Mouse (Mus musculus) midbrain, postnatal 0 days (tissue): ENCODE results near the gene Cend1. TPM values are rescaled to one million over a fixed set of nuclear protein-coding genes. Genes with fewer than 3 reads are reported as not detected.

ENCODE experiments used
- ATAC-seq: fragments of 200-750 bp; cut with Nextera tagmentation; 2 replicates; pipeline ENCODE4 v1.8.0; 2017; ENCODE audit warnings: moderate number of reproducible peaks, mild to moderate bottlenecking, moderate TSS enrichment, moderate library complexity; ENCODE audit not compliant: low FRiP score
- DNase-seq: peaks from one replicate; pipeline ENCODE4 v3.0.0-alpha.2; 2015; ENCODE audit warnings: low spot score
- H3K27ac ChIP-seq: fragments of 300-500 bp; sonication (generic); 2 replicates; pipeline ENCODE4 v1.5.1; 2014; ENCODE audit warnings: low read depth, mild to moderate bottlenecking, low read length, mixed read lengths
- H3K27me3 ChIP-seq: fragments of 300-500 bp; sonication (generic); 2 replicates; pipeline ENCODE4 v1.6.1; 2014; ENCODE audit warnings: low read length, control low read depth, mixed read lengths; ENCODE audit not compliant: insufficient read depth
- H3K36me3 ChIP-seq: fragments of 300-500 bp; sonication (generic); 2 replicates; pipeline ENCODE4 v1.6.1; 2014; ENCODE audit warnings: low read length, control low read depth, mixed read lengths; ENCODE audit not compliant: insufficient read depth
- H3K4me1 ChIP-seq: fragments of 300-500 bp; sonication (generic); 2 replicates; pipeline ENCODE4 v1.6.1; 2014; ENCODE audit warnings: mild to moderate bottlenecking, control low read depth, antibody characterized with exemption, low read length, mixed read lengths; ENCODE audit not compliant: insufficient read depth
- H3K4me2 ChIP-seq: fragments of 300-500 bp; sonication (generic); 2 replicates; pipeline ENCODE4 v1.6.1; 2014; ENCODE audit warnings: low read depth, mild to moderate bottlenecking, low read length, mixed read lengths; ENCODE audit not compliant: poor library complexity, severe bottlenecking
- H3K4me3 ChIP-seq: fragments of 300-500 bp; sonication (generic); 2 replicates; pipeline ENCODE4 v1.5.1; 2014; ENCODE audit warnings: low read depth, mild to moderate bottlenecking, low read length, moderate library complexity
- H3K9ac ChIP-seq: fragments of 300-500 bp; sonication (generic); replicated peaks from 2 replicates; pipeline ENCODE4 v1.6.1; 2014; ENCODE audit warnings: mild to moderate bottlenecking, low read length, moderate library complexity, mixed read lengths; ENCODE audit not compliant: poor library complexity, severe bottlenecking
- H3K9me3 ChIP-seq: fragments of 300-500 bp; sonication (generic); 2 replicates; pipeline ENCODE4 v1.6.1; 2016; ENCODE audit warnings: low read length, control low read depth
- CTCF ChIP-seq: IDR thresholded peaks from 2 replicates; pipeline ENCODE4 v1.5.1; 2016; ENCODE audit warnings: antibody characterized with exemption, mild to moderate bottlenecking
- WGBS: fragments of 180-500 bp; shearing (Covaris S2); extraction: QIAGEN DNeasy Blood & Tissue Kit; methylation state at CpG from one replicate; pipeline ENCODE4 v1.1.7; 2014; 5-methylcytosine and 5-hydroxymethylcytosine counted together
- polyA plus RNA-seq: library from polyadenylated mRNA; unstranded; fragments of >200 nt; fragmentation: Nextera tagmentation; extraction: Ambion mirVana; gene quantifications from 2 replicates; pipeline ENCODE4 v1.2.1, GENCODE M21; 2015
- total RNA-seq: library from RNA; depleted of rRNA; stranded (reverse); fragments of >200 nt; gene quantifications from 2 replicates; pipeline ENCODE4 v1.2.3, GENCODE M21; 2014; rRNA removed

Cend1 gene
- total and polyA plus RNA-seq, 2 experiments from 2014 or later, result 194 to 195 TPM

DNA sequence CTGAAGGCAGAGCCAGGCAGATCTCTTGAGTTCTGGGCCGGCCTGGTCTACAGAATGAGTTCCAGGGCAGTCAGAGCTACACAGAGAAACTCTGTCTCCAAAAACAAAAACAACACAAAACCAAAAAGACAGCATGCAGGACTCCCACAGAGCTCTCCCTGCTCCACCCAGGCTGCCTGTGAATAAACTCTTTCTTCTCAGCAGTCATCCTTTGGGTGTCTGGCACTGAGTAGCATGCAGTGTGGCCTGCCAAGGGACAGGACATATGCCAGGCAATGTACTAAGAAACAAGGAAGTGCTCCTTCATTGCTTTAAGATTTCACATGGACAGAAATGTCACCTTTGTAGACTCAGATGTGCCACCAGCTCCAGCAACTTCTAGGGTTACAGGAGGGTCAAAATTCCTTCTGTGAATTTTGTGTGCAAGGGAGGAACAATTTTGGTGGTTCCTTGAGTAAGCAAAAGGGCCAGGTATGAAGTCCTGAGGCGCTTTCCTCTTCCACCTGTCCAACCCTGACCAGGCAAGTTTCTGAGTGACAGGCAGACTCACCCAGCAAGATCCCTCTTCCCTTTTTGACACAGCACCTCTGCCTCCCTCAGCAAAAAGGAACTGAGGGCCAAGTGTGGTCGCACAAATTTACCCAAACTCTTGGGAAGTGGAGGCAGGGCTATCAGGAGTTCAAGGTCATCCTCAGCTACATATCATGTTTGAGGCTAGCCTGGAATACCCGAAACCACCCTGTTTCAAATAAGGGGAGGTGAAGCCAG, 48.0 kb downstream of the Cend1 start:
- H3K4me1 ChIP-seq, result no peaks in the 10 kb centered on the region
- H3K36me3 ChIP-seq, result no peaks in the 10 kb centered on the region
- no peak for DNase-seq
- H3K27ac ChIP-seq, result no peak overlapping the region
- H3K4me3 ChIP-seq, result no peak overlapping the region
- H3K4me2 ChIP-seq, result no peak overlapping the region
- 78% methylated on average over 4 of the region's 4 CpGs for WGBS
- H3K9ac ChIP-seq, result no peak overlapping the region
- TF ChIP-seq CTCF, result no peak
- H3K9me3 ChIP-seq, result no peaks in the 10 kb centered on the region
- ATAC-seq, result no peak
- H3K27me3 ChIP-seq, result no peaks in the 10 kb centered on the region

DNA sequence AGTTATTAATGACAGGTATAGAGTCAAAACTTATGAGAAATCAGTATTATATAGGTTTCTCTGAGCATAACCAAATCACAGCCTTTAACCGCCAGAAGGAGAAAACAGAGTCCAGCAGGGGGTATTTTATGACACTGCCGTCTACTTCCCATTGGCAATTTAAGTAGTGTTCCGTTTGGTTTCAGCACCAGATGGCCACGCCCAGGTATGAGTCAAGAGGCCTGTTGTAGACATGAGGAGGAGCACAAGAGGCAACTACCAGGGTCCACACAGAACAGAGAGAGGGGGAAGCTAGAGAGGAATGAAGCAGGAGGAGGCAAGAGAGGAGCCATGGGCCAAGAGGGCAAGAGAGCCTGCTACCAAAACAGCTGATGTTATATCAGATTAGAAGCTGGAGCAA, 49.7 kb downstream of the Cend1 start:
- Histone ChIP-seq H3K27ac (no peak overlapping the region), H3K9ac (no peak overlapping the region), H3K4me3 (no peak overlapping the region), H3K9me3 (no peaks in the 10 kb centered on the region), H3K4me2 (no peak overlapping the region), H3K36me3 (no peaks in the 10 kb centered on the region), H3K4me1 (no peaks in the 10 kb centered on the region), H3K27me3 (no peaks in the 10 kb centered on the region)
- no peak for TF ChIP-seq CTCF
- no peak for DNase-seq
- 69% methylated on average over 4 of the region's 4 CpGs for WGBS
- no peak for ATAC-seq

Other genes starting within 250 kb of the Cend1 start
- 109 and 113 TPM in 2 replicates for gene Hras, start 235.5 kb downstream of the Cend1 start, total RNA-seq
- 209 TPM in 2 replicates for gene Hras, start 235.5 kb downstream of the Cend1 start, polyA plus RNA-seq
- gene Lrrc56, start 235.3 kb downstream of the Cend1 start, total RNA-seq, result 11.5 and 14.9 TPM in 2 replicates
- gene Lrrc56, start 235.3 kb downstream of the Cend1 start, polyA plus RNA-seq, result 8.6 TPM in 2 replicates
- gene Lmntd2, start 215.4 kb downstream of the Cend1 start, total RNA-seq, result not detected in 2 replicates
- 0.10 and 0.36 TPM in 2 replicates for gene Lmntd2, start 215.4 kb downstream of the Cend1 start, polyA plus RNA-seq
- 15.5 and 23.5 TPM in 2 replicates for gene Rassf7, start 213.6 kb downstream of the Cend1 start, total RNA-seq
- 20.7 and 21.7 TPM in 2 replicates for gene Rassf7, start 213.6 kb downstream of the Cend1 start, polyA plus RNA-seq
- 46.3 and 54.6 TPM in 2 replicates for gene Phrf1, start 200.7 kb downstream of the Cend1 start, total RNA-seq
- 35.1 and 39.5 TPM in 2 replicates for gene Phrf1, start 200.7 kb downstream of the Cend1 start, polyA plus RNA-seq
- gene Irf7, start 163.0 kb downstream of the Cend1 start, total RNA-seq, result 3.9 and 4.5 TPM in 2 replicates
- 2.8 and 2.9 TPM in 2 replicates for gene Irf7, start 163.0 kb downstream of the Cend1 start, polyA plus RNA-seq
- not detected in 2 replicates for gene Cdhr5, start 152.7 kb downstream of the Cend1 start, total RNA-seq
- not detected in 2 replicates for gene Cdhr5, start 152.7 kb downstream of the Cend1 start, polyA plus RNA-seq
- 1.5 and 2.5 TPM in 2 replicates for gene Sct, start 150.4 kb downstream of the Cend1 start, total RNA-seq
- 3.3 and 4.3 TPM in 2 replicates for gene Sct, start 150.4 kb downstream of the Cend1 start, polyA plus RNA-seq
- 0.55 and 0.61 TPM in 2 replicates for gene Drd4, start 137.5 kb downstream of the Cend1 start, total RNA-seq
- 0.73 and 0.98 TPM in 2 replicates for gene Drd4, start 137.5 kb downstream of the Cend1 start, polyA plus RNA-seq
- 246 and 289 TPM in 2 replicates for gene Deaf1, start 101.8 kb downstream of the Cend1 start, total RNA-seq
- 291 and 306 TPM in 2 replicates for gene Deaf1, start 101.8 kb downstream of the Cend1 start, polyA plus RNA-seq
- 25.8 and 29.1 TPM in 2 replicates for gene Tmem80, start 101.8 kb downstream of the Cend1 start, total RNA-seq
- gene Tmem80, start 101.8 kb downstream of the Cend1 start, polyA plus RNA-seq, result 31.5 and 34.5 TPM in 2 replicates
- 2.4 and 3.1 TPM in 2 replicates for gene Eps8l2, start 90.6 kb downstream of the Cend1 start, total RNA-seq
- gene Eps8l2, start 90.6 kb downstream of the Cend1 start, polyA plus RNA-seq, result 0.48 and 0.74 TPM in 2 replicates
- gene Taldo1, start 37.3 kb downstream of the Cend1 start, total RNA-seq, result 166 and 175 TPM in 2 replicates
- gene Taldo1, start 37.3 kb downstream of the Cend1 start, polyA plus RNA-seq, result 245 and 255 TPM in 2 replicates
- 72.0 and 72.9 TPM in 2 replicates for gene Gatd1, start 15.4 kb downstream of the Cend1 start, total RNA-seq
- gene Gatd1, start 15.4 kb downstream of the Cend1 start, polyA plus RNA-seq, result 47.7 and 48.9 TPM in 2 replicates
- gene Slc25a22, start 8.4 kb upstream of the Cend1 start, total RNA-seq, result 148 and 152 TPM in 2 replicates
- gene Slc25a22, start 8.4 kb upstream of the Cend1 start, polyA plus RNA-seq, result 118 and 121 TPM in 2 replicates
- 1.4 and 1.6 TPM in 2 replicates for gene Pidd1, start 14.5 kb upstream of the Cend1 start, total RNA-seq
- gene Pidd1, start 14.5 kb upstream of the Cend1 start, polyA plus RNA-seq, result 1.1 and 1.3 TPM in 2 replicates
- gene Rplp2, start 17.9 kb upstream of the Cend1 start, total RNA-seq, result 180 and 197 TPM in 2 replicates
- gene Rplp2, start 17.9 kb upstream of the Cend1 start, polyA plus RNA-seq, result 761 and 852 TPM in 2 replicates
- gene Pnpla2, start 25.7 kb upstream of the Cend1 start, total RNA-seq, result 6.5 and 7.0 TPM in 2 replicates
- 22.2 and 24.5 TPM in 2 replicates for gene Pnpla2, start 25.7 kb upstream of the Cend1 start, polyA plus RNA-seq
- 4.0 and 5.3 TPM in 2 replicates for gene Cracr2b, start 31.6 kb upstream of the Cend1 start, total RNA-seq
- 5.3 and 5.9 TPM in 2 replicates for gene Cracr2b, start 31.6 kb upstream of the Cend1 start, polyA plus RNA-seq
- 46.4 and 52.9 TPM in 2 replicates for gene Cd151, start 37.9 kb upstream of the Cend1 start, total RNA-seq
- 13.6 and 15.0 TPM in 2 replicates for gene Cd151, start 37.9 kb upstream of the Cend1 start, polyA plus RNA-seq
- gene Polr2l, start 45.6 kb upstream of the Cend1 start, total RNA-seq, result 27.0 and 28.9 TPM in 2 replicates
- gene Polr2l, start 45.6 kb upstream of the Cend1 start, polyA plus RNA-seq, result 77.9 and 78.5 TPM in 2 replicates
- 91.4 and 94.8 TPM in 2 replicates for gene Tspan4, start 45.7 kb upstream of the Cend1 start, total RNA-seq
- 68.1 and 75.7 TPM in 2 replicates for gene Tspan4, start 45.7 kb upstream of the Cend1 start, polyA plus RNA-seq
- gene Chid1, start 110.4 kb upstream of the Cend1 start, total RNA-seq, result 35.4 and 42.8 TPM in 2 replicates
- gene Chid1, start 110.4 kb upstream of the Cend1 start, polyA plus RNA-seq, result 47.5 and 55.4 TPM in 2 replicates
- gene Ap2a2, start 132.7 kb upstream of the Cend1 start, total RNA-seq, result 203 and 220 TPM in 2 replicates
- gene Ap2a2, start 132.7 kb upstream of the Cend1 start, polyA plus RNA-seq, result 129 TPM in 2 replicates
- gene Muc6, start 225.8 kb upstream of the Cend1 start, total RNA-seq, result not detected in 2 replicates
- 0.12 and 0.16 TPM in 2 replicates for gene Muc6, start 225.8 kb upstream of the Cend1 start, polyA plus RNA-seq